Mouse (Mus musculus) lung, adult 2 months (tissue): ENCODE data around the gene Bpifb2.

Experiments used
- CTCF ChIP-seq: fragments of 200-500 bp; IDR thresholded peaks from 2 replicates; pipeline ENCODE4 v1.5.1; 2011; ENCODE audit warnings: mild to moderate bottlenecking, low read length, control low read depth; ENCODE audit not compliant: insufficient read depth
- POLR2A ChIP-seq: fragments of 200-500 bp; IDR thresholded peaks from 2 replicates; pipeline ENCODE4 v1.6.1; 2011; ENCODE audit warnings: low read depth, mild to moderate bottlenecking, control low read depth, low read length, borderline replicate concordance; ENCODE audit errors: extremely low read depth

GRCm38 (mm10) chr2:153861960-153862359 is 12.9 kb upstream of the Bpifb2 start:
- TF ChIP-seq POLR2A (no peak), CTCF (no peak)
